Mouse (Mus musculus) frontal cortex, adult 2 months (tissue): ENCODE results near the gene Fstl1. TPM values are rescaled to one million over a fixed set of nuclear protein-coding genes. Genes with fewer than 3 reads are reported as not detected.

Experiments used
- DNase-seq, 2 experiments: peaks; one replicate each; pipeline ENCODE4 v3.0.0; 2022; ENCODE audit warnings: low spot score in 1 of 2; ENCODE audit errors: extremely low spot score in 1 of 2
- polyA plus RNA-seq: library from polyadenylated mRNA; depleted of rRNA; stranded (reverse); fragments of >200 nt; gene quantifications from 2 replicates; pipeline ENCODE4 v1.2.3, GENCODE M21; 2012

Gene Fstl1
- polyA plus RNA-seq, 1 experiment, result 23.0 TPM

DNA sequence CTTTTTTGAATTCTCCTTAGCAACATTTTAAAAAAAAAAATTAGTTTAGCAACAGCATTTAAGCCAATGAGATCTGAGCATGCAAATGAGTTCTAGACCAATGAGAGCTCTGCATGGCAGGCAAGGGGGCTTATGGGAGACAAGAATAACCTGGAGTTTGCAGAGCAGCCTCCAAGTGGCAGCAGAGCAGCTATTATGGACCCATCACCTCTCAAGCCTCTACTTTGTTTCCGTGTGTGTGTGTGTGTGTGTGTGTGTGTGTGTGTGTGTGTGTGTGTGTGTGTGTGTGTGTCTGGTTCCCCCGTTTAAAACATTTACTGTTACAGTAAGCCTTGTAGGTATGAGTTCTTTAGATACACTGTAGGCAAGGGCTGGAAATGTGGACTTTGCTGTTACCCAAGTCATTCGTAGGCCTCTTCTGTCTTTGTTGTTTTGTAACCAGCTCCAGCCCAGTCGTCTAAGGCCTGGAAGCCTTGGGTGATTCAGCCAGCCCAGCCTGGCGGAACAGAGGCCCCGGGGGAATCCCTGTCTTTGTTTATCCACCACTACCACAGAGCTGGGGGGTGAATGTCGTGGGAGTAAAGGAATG is 37.8 kb downstream of the Fstl1 start:
- peak; percentile 76 to 82 for DNase-seq

DNA sequence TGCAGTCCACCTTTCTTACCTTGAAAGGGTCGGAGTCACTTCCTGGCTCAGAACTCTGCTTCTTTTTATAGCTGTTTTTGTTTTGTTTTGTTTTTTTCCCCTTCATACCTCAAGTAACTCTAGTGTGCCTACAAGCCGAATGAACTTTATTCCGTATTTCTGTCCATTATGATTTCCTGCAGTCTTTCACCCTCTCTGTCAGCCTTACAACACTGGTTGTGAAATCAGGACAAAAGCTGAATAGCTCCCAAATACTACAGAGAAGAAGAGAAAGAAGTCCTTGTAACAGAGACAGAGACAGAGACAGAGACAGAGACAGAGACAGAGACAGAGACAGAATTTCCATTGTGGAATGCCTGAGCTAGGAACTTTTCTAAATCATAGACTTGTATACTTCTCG is 41.3 kb downstream of the Fstl1 start:
- DNase-seq, result no peak

DNA sequence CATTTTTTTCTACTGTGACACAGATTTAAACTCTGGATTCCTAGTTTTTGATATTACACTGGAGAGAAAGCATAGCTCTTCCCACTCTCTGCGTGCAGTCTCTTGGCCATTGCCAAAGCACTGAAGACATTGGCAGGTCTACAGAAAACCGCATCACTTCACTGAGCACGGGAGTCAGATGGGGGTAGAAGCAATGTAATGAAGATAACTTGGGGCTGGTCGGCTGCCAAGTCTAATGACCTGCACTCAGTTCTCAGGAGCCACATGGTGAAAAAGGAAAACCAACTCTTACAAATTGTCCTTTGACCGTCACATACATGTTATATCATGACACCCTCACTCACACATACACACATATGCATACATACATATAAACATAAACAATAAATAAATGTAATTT is 47.3 kb downstream of the Fstl1 start:
- peak in 1 of 2 experiments; percentile 32 for DNase-seq

GRCm38 (mm10) chr16:37824778-37825505 is 48.3 kb downstream of the Fstl1 start:
- peak in 1 of 2 experiments; percentile 54 for DNase-seq

DNA sequence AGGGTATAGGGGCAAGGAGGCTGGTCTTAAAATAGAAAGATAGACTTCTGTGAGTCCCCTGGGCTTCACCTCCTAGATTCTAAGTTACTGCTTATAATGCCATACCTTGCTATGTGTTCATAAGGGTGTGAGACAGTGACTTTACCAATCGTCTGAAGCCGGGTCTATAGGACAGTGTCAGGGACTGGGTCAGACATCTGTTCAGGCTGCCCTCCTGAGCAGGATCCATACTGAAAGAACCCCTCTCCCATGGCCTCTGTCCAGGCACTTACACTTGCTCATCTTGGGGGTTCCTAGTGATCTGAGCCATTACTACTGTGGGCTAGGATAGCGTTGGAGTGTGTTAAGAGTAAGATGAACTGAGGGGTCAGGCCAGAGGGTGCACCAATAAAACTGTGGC is 49.6 kb downstream of the Fstl1 start:
- DNase-seq, result no peak

DNA sequence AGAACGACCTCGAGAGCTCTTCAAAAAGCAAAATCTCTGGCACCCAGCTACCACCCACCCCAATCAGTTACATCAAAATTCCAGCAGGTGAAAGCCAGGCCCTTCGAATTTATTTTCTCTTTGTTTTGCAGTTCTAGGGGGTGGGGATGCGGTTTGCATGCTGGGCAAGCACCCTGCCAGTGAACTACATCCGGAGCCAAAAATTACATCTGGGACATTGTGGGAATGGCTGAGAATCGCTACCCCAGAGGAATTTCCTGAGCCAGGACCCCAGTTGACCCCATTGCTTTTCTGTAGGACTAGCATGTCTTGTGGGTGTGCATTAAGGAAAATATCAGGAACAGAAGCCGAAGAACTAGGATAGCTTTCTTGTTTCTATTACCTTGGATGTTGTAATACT is 54.4 kb downstream of the Fstl1 start:
- no peak for DNase-seq

- no peak for DNase-seq
These were observed 60.9 kb downstream of the Fstl1 start for GRCm38 (mm10) chr16:37837571-37837970.

DNA sequence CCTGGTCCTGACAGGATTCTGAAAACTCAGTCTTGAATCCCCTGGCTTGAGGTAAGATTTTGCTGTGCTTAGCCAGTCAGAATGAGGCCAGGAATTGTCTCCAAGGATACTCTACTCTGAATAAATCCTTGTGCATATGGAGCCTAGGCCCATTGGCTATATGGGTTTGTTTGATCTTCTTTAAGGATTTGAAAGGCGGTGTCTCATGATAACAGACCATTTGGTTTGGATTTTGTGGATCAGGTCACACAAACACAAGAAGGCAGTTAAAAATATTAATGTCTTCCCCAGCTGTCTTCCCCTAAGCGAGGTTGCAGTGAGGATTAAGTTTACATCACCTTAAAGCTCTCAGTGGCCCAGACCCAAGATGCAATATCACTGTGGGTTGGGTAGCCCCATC is 65.8 kb downstream of the Fstl1 start:
- DNase-seq, result no peak

GRCm38 (mm10) chr16:37843740-37844139 is 67.1 kb downstream of the Fstl1 start:
- no peak for DNase-seq

DNA sequence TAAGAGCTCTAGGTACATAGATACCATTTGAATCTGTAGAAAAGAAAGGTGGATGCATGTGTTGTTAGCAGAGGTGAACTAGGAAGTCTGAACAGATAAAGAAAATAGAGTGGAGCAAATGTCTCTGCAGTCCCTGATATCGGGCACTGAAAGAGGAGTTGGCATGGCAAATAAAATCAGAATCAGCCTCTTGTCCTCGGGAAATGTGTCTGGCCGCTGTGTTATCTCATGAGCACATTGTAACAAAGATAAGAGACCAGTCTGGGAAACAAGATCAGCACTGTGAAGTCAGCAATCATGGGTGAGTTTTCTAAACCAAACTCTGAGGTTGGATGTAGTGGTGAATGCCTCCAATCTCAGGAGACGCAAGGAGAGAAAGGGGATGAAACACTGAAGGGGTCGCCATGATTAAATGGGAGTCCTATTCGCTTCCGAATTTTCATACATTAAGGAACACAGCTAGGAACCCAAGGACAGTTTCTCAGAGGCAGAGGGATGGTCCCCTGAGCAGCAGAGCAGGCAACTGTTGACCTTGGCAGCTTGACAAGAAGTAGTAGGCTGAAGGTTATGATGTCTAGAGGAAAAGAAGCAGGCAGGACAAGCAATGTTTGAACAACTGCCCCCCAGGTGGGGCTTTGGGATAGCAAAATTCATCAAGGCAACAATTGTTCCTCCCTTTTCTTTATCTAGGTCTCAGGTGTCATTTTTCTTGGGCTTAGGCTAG is 68.7 kb downstream of the Fstl1 start:
- DNase-seq, result no peak

GRCm38 (mm10) chr16:37847081-37847480 is 70.4 kb downstream of the Fstl1 start:
- no peak for DNase-seq

- DNase-seq, result no peak
These were observed 74.7 kb downstream of the Fstl1 start for GRCm38 (mm10) chr16:37851366-37851765.

- no peak for DNase-seq
These were observed 76.6 kb downstream of the Fstl1 start for GRCm38 (mm10) chr16:37853279-37853678.

DNA sequence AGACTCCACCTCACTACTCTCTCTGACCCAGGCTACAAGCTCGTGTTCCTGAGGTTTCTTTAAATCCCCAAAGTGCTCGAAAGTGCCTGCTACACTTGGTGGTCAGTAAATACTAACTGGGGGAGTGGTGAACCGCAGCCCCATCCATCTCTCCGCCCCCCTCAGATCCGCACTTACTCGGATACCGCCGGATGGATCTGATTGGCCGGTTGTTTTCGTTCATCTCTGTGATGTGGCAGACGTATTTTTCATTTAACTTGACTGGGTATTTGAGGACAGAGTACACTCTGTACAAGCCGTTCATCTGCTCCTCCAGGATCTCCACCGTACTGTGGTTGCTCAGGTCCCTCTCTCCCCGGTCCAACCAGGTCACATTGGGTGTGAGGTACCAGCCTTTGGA is 77.4 kb downstream of the Fstl1 start:
- no peak for DNase-seq

DNA sequence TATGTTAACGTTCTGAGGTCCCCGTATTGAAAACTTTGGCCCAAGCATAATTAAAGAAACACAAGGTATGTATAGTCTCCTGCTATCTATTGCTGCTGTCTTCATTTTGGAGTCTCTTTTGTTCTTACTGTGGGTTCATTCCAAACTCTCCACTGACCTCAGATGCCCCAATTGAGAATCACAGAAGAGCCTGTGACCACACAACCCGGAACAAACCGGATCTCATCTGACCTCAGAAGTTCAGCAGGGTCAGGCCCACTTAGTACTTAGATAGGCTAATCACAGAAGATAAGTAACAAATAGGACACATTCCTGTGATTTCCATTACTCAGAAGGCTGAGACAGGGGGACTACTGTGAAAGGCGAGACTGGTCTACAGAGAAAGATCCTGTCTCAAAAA is 77.9 kb downstream of the Fstl1 start:
- DNase-seq, result no peak

DNA sequence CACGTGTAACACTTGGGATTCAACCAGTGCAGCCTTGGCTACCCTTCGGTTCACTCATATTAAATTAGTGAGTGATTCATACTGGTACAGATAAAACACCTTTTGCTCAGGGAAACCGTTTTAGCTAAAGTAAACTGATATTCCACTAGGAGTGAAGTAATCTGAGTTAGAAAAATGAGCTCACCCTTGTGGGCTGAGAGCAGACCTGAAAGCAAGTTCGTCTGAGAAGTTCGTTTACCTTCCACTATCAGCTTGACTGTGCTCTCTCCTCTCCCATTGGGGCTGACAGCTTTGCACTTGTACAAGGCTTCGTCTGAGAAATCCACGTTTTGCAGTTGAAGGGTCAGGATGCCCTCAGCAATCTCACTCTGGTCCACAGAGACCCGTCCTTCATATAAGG is 78.9 kb downstream of the Fstl1 start:
- DNase-seq, result no peak

DNA sequence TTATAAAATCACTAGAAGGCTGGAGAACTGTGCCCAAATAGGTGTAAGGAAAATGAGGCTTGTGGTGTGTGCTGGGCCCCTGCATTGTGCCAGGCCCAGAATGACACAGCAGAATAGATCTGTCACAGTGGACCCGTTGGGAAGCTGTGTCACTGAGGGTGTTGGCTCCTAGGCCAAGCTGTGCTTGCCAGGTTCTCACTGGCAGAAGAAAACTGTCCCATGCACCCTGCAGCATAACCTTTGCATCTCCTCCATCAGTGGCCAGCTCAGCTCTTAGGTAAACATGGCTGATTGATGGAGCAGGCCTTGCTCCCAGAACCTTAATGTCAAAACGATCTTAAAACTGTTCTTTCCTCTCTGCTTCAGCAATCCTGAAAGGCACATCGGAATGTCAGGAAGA is 79.7 kb downstream of the Fstl1 start:
- no peak for DNase-seq

DNA sequence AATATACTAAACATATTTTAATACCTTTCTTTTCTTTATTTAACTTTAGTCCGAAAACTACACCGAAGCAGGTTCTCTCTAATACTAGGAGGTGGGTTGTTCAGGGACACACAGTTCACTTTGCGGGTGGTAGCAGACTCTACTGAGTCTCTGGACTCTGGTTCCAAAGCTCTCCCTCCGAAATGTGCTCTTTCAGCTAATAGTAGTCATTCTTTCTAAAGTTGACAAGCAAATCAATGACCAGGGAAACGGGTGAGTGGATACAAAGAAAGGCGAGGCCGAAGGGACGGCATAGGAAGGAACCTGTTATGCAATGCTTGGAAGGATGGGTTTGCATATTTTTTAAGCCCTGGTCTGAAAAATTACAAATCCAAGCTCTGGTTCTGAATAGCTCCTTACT is 80.8 kb downstream of the Fstl1 start:
- DNase-seq, result no peak

- no peak for DNase-seq
These were observed 83.5 kb downstream of the Fstl1 start for GRCm38 (mm10) chr16:37860213-37860612.

GRCm38 (mm10) chr16:37861029-37861428 is 84.4 kb downstream of the Fstl1 start, which contains the start of gene Gm36028:
Gm36028 (minus strand) TSS chr16:37861146.
- DNase-seq, result no peak

- no peak for DNase-seq
These were observed 87.2 kb downstream of the Fstl1 start for GRCm38 (mm10) chr16:37863876-37864275.

DNA sequence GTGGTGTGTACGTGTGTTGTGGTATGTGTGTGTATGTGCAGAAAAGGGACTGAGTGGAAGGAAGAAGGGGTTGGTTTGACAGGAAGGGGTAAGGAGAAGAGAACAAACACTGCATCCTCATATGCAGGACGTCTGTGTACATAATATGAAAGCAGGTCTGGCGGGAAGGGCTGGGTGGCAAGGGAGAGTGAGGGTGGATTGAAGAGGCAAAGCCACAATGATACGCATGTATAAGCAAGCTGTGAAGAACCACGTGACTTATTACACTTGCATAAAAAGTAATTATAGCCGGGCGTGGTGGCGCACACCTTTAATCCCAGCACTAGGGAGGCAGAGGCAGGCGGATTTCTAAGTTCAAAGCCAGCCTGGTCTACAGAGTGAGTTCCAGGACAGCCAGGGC is 89.2 kb downstream of the Fstl1 start:
- DNase-seq, result no peak
